Mouse (Mus musculus) thymus, adult 2 months (tissue): ENCODE measurements around the gene Islr2.

Experiments used
- CTCF ChIP-seq: fragments of 200-500 bp; IDR thresholded peaks from 2 replicates; pipeline ENCODE4 v1.5.1; 2012; ENCODE audit warnings: mild to moderate bottlenecking, control low read depth, low read length, moderate library complexity, borderline replicate concordance; ENCODE audit not compliant: control insufficient read depth, poor library complexity, insufficient read depth; ENCODE audit errors: extremely low read depth
- POLR2A ChIP-seq: fragments of 200-500 bp; IDR thresholded peaks from 2 replicates; pipeline ENCODE4 v1.6.1; 2012; ENCODE audit warnings: mild to moderate bottlenecking, low read length, control low read depth, moderate library complexity; ENCODE audit not compliant: control insufficient read depth, poor library complexity, insufficient read depth; ENCODE audit errors: extremely low read depth

DNA sequence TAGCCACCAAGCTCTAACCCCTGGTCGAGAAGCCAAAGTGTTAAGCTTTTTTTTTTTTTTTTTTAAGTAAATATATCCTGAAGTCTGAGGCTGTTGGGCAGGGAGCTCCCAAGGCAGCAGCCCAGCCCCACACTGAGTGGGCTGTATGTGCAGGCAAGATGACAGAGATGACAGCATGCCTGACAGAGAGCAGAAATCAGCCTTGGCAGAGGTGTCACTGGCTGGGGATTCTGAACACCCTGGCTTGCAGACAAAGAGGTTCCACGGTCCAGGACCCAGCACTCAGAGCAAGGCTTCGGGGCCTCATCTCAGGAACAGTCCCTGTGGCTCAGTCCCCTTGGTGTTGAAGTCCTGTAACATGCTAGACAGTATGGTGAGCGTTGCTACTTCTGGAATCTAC, 44.3 kb downstream of the Islr2 start:
- TF ChIP-seq CTCF (no peak), POLR2A (no peak)
